Mouse (Mus musculus) MEL (cell line): ENCODE data around the gene Slco1b2. TPM values are rescaled to one million over a fixed set of nuclear protein-coding genes. Genes with fewer than 3 reads are reported as not detected.

Experiments
- DNase-seq: peaks from one replicate; pipeline ENCODE4 v3.0.0; 2011; ENCODE audit warnings: low read depth, low spot score
- H3K27ac ChIP-seq: 2 replicates; pipeline ENCODE4 v1.5.1; 2012; ENCODE audit warnings: low read depth, mild to moderate bottlenecking, control low read depth, low read length, moderate library complexity; ENCODE audit not compliant: control insufficient read depth
- H3K27me3 ChIP-seq, 2 experiments: fragments of 150-350 bp in 1 of 2; sonication (generic) in 1 of 2; 2 replicates each; pipeline ENCODE4 v1.6.1; 2012; ENCODE audit warnings: low read length in 2 of 2, mild to moderate bottlenecking in 2 of 2, improper control_type of control experiment in 1 of 2, moderate library complexity in 1 of 2; ENCODE audit not compliant: insufficient read depth in 2 of 2, control insufficient read depth in 1 of 2
- H3K36me3 ChIP-seq, 2 experiments: 2 replicates each; pipeline ENCODE4 v1.6.1; 2012 to 2014; ENCODE audit warnings: low read length in 2 of 2, improper control_type of control experiment in 1 of 2, inconsistent platforms in 1 of 2, mild to moderate bottlenecking in 1 of 2; ENCODE audit not compliant: insufficient read depth in 2 of 2, control insufficient read depth in 1 of 2
- H3K4me1 ChIP-seq, 2 experiments: fragments of 150-350 bp in 1 of 2; sonication (generic) in 1 of 2; 2 replicates each; pipeline ENCODE4 v1.6.1; 2012; ENCODE audit warnings: low read length in 2 of 2, improper control_type of control experiment in 1 of 2, mild to moderate bottlenecking in 1 of 2; ENCODE audit not compliant: insufficient read depth in 2 of 2, control insufficient read depth in 1 of 2
- H3K4me3 ChIP-seq, 2 experiments: fragments of 150-350 bp in 1 of 2; sonication (generic) in 1 of 2; 2 replicates each; pipeline ENCODE4 v1.5.1; 2012; ENCODE audit warnings: low read depth in 2 of 2, low read length in 2 of 2, mild to moderate bottlenecking in 2 of 2, moderate library complexity in 2 of 2, control low read depth in 1 of 2, improper control_type of control experiment in 1 of 2; ENCODE audit not compliant: control insufficient read depth in 1 of 2, insufficient read depth in 1 of 2
- H3K79me2 ChIP-seq: 2 replicates; pipeline ENCODE4 v1.6.1; 2012; ENCODE audit warnings: mild to moderate bottlenecking, low read length, moderate library complexity; ENCODE audit not compliant: control insufficient read depth, poor library complexity, insufficient read depth
- H3K9ac ChIP-seq: 2 replicates; pipeline ENCODE4 v1.6.1; 2012; ENCODE audit warnings: low read depth, mild to moderate bottlenecking, control low read depth, low read length, moderate library complexity; ENCODE audit not compliant: control insufficient read depth, poor library complexity, severe bottlenecking
- H3K9me3 ChIP-seq: fragments of 150-350 bp; sonication (generic); replicated peaks from 2 replicates; pipeline ENCODE4 v1.6.1; 2012; ENCODE audit warnings: mild to moderate bottlenecking, low read length, improper control_type of control experiment, moderate library complexity; ENCODE audit not compliant: insufficient read depth
- BHLHE40 ChIP-seq: IDR thresholded peaks from 2 replicates; pipeline ENCODE4 v1.6.1; 2012; ENCODE audit warnings: low read depth, mild to moderate bottlenecking, inconsistent platforms, low read length, improper control_type of control experiment, borderline replicate concordance
- E2F4 ChIP-seq: IDR thresholded peaks from 2 replicates; pipeline ENCODE4 v1.6.1; 2011; ENCODE audit warnings: low read depth, low read length, improper control_type of control experiment, borderline replicate concordance
- EP300 ChIP-seq, 2 experiments: IDR thresholded peaks; 2 replicates each; pipeline ENCODE4 v1.6.1; 2011; ENCODE audit warnings: improper control_type of control experiment in 2 of 2, low read length in 2 of 2, low read depth in 1 of 2, mild to moderate bottlenecking in 1 of 2
- ETS1 ChIP-seq: IDR thresholded peaks from 2 replicates; pipeline ENCODE4 v1.6.1; 2012; ENCODE audit warnings: low read depth, mild to moderate bottlenecking, inconsistent platforms, low read length, improper control_type of control experiment, moderate library complexity
- KAT2A ChIP-seq: conservative IDR thresholded peaks from 2 replicates; pipeline ENCODE4 v1.6.1; 2012; ENCODE audit warnings: low read depth, low read length, improper control_type of control experiment, inconsistent platforms
- MAFK ChIP-seq: IDR thresholded peaks from 2 replicates; pipeline ENCODE4 v1.6.1; 2011; ENCODE audit warnings: low read depth, mild to moderate bottlenecking, low read length, improper control_type of control experiment, borderline replicate concordance
- MAX ChIP-seq: IDR thresholded peaks from 2 replicates; pipeline ENCODE4 v1.6.1; 2011; ENCODE audit warnings: low read length, improper control_type of control experiment
- MAZ ChIP-seq: IDR thresholded peaks from 2 replicates; pipeline ENCODE4 v1.6.1; 2012; ENCODE audit warnings: low read depth, mild to moderate bottlenecking, inconsistent platforms, low read length, improper control_type of control experiment
- NELFE ChIP-seq: IDR thresholded peaks from 2 replicates; pipeline ENCODE4 v1.6.1; 2011; ENCODE audit warnings: low read depth, low read length, improper control_type of control experiment
- POLR2AphosphoS2 ChIP-seq: IDR thresholded peaks from 2 replicates; pipeline ENCODE4 v1.6.1; 2011; ENCODE audit warnings: low read length, improper control_type of control experiment
- POLR2AphosphoS5 ChIP-seq: IDR thresholded peaks from 2 replicates; pipeline ENCODE4 v1.6.1; 2012; ENCODE audit warnings: low read depth, borderline replicate concordance, mild to moderate bottlenecking, inconsistent platforms, low read length, moderate library complexity, mixed read lengths
- SMC3 ChIP-seq: IDR thresholded peaks from 2 replicates; pipeline ENCODE4 v1.6.1; 2011; ENCODE audit warnings: low read depth, low read length, improper control_type of control experiment
- TCF12 ChIP-seq: IDR thresholded peaks from 2 replicates; pipeline ENCODE4 v1.6.1; 2014; ENCODE audit warnings: low read depth, mild to moderate bottlenecking, inconsistent platforms, low read length, improper control_type of control experiment, moderate library complexity
- UBTF ChIP-seq: IDR thresholded peaks from 2 replicates; pipeline ENCODE4 v1.6.1; 2012; ENCODE audit warnings: low read depth, mild to moderate bottlenecking, inconsistent platforms, low read length, improper control_type of control experiment, moderate library complexity, borderline replicate concordance; ENCODE audit not compliant: insufficient read depth
- USF2 ChIP-seq, 2 experiments: IDR thresholded peaks; 2 replicates each; pipeline ENCODE4 v1.6.1; 2011 to 2012; ENCODE audit warnings: improper control_type of control experiment in 2 of 2, low read length in 2 of 2, borderline replicate concordance in 1 of 2, inconsistent platforms in 1 of 2, low read depth in 1 of 2, mild to moderate bottlenecking in 1 of 2; ENCODE audit not compliant: insufficient read depth in 1 of 2
- ZC3H11A ChIP-seq: IDR thresholded peaks from 2 replicates; pipeline ENCODE4 v1.6.1; 2012; ENCODE audit warnings: low read depth, mild to moderate bottlenecking, inconsistent platforms, low read length, improper control_type of control experiment
- polyA plus RNA-seq, 2 experiments: library from polyadenylated mRNA; stranded (reverse) in 1 of 2; unstranded in 1 of 2; fragments of >175 nt in 1 of 2; fragments of >200 nt in 1 of 2; gene quantifications; 2 replicates each; pipeline versions ENCODE4 v1.2.1 to v1.2.4; 2012; ENCODE audit warnings: low replicate concordance in 2 of 2, low read depth in 1 of 2; ENCODE audit not compliant: insufficient read length in 2 of 2, insufficient read depth in 1 of 2, missing spikeins in 1 of 2
- total RNA-seq: library from RNA; depleted of rRNA; stranded (reverse); fragments of 300-350 nt; gene quantifications from 2 replicates; pipeline ENCODE4 v1.2.3, GENCODE M21; 2012; rRNA removed

The Slco1b2 gene
- total RNA-seq: not detected in 2 replicates
- not detected for polyA plus RNA-seq

DNA sequence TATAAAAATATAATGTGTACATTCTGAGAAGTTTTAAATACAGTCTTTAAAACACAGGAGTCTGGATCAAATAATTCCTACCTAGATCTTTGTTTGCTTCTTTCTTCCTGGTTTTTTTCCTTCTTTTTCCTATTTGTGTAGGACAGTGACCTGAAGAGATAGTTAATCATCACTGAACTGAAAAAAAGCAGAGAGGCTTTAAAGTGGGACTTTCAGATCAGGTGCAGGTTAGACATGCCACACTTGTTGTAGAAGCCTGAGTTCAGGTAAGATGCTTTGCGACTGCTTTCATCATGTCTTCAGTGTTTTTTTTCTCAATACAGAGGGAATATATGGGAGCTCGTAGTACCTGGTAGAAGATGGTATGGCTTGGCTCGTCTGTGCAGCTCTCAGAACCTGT is at the start of gene Slco1b2:
TSS of gene Slco1b2 (plus strand) at position 228 of the 400 bp plus-strand sequence.
- H3K27me3 ChIP-seq: no peaks in the 10 kb centered on the region
- H3K27ac ChIP-seq: no peak within 1 kb of the TSS
- no peaks in the 10 kb centered on the region for H3K36me3 ChIP-seq

DNA sequence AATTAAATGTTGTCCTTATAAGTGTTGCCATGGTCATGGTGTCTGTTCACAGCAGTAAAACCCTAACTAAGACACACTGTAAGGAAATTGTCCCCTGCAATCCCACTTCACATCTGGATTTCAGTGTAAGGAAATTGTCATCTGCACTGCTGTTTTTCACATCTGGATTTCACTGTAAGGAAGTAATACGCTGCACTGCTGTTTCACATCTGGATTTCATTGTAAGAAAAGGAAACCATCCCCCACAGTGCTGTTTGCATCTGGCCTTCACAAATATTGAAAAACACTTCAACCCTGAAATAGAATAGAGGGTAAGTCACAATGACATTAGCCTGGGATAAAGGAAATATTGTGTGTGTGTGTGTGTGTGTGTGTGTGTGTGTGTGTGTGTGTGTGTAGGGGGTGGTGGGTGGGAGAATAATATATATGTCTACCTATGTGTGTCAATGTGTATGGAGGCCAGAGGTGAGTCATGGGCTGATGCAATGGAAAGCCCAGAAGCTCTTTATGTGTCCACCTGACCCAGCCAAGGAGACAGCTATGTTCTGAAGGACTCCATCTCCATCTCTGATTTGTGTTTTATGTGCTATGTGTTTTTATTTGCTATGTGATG is 44.4 kb upstream of the Slco1b2 start:
- H3K4me1 ChIP-seq: no peaks in the 10 kb centered on the region
- no peak overlapping the region for H3K4me3 ChIP-seq
- no peaks in the 10 kb centered on the region for H3K36me3 ChIP-seq
- H3K27ac ChIP-seq: no peak overlapping the region
- H3K27me3 ChIP-seq: no peaks in the 10 kb centered on the region
- DNase-seq: no peak
- H3K79me2 ChIP-seq: no peaks in the 10 kb centered on the region
- no peak overlapping the region for H3K9ac ChIP-seq
- H3K9me3 ChIP-seq: no peaks in the 10 kb centered on the region
- TF ChIP-seq EP300 (IDR thresholded peaks at IDR 0.05; ENCODE audit: low read depth in 1 of 2, low read length in 2 of 2): no peak

More for the DNA sequence above, at the start of gene Slco1b2:
- TF ChIP-seq TCF12 (no peak), ETS1 (no peak), ZC3H11A (no peak), BHLHE40 (no peak), UBTF (no peak), USF2 (IDR thresholded peaks at IDR 0.05; ENCODE audit: borderline replicate concordance in 1 of 2, insufficient read depth in 1 of 2, low read depth in 1 of 2, low read length in 2 of 2) (no peak), MAZ (no peak), KAT2A (no peak), POLR2AphosphoS2 (no peak), POLR2AphosphoS5 (no peak), MAX (no peak), MAFK (no peak), NELFE (no peak), E2F4 (no peak), SMC3 (no peak)
- Histone ChIP-seq H3K9me3 (no peaks in the 10 kb centered on the region), H3K9ac (no peak within 1 kb of the TSS), H3K4me3 (no peak within 1 kb of the TSS), H3K79me2 (no peaks in the 10 kb centered on the region), H3K4me1 (no peaks in the 10 kb centered on the region)
- DNase-seq: no peak
